Mouse (Mus musculus) CH12.LX (cell line): ENCODE results near the gene Pam. TPM values are rescaled to one million over a fixed set of nuclear protein-coding genes. Genes with fewer than 3 reads are reported as not detected.

Source experiments
- DNase-seq: peaks from one replicate; pipeline ENCODE4 v3.0.0-alpha.2; 2013; ENCODE audit errors: extremely low read depth
- H3K27ac ChIP-seq: 2 replicates; pipeline ENCODE4 v1.5.1; 2012; ENCODE audit warnings: low read depth, mild to moderate bottlenecking, control low read depth, moderate library complexity; ENCODE audit not compliant: insufficient read depth
- H3K27me3 ChIP-seq: replicated peaks from 2 replicates; pipeline ENCODE3; 2012; ENCODE audit warnings: inconsistent platforms
- H3K36me3 ChIP-seq, 2 experiments: replicated peaks in 1 of 2; 2 replicates each; pipeline versions ENCODE3 to v1.6.1; 2012; ENCODE audit warnings: inconsistent platforms in 1 of 2, low read length in 1 of 2, mild to moderate bottlenecking in 1 of 2, mixed read lengths in 1 of 2, moderate library complexity in 1 of 2; ENCODE audit not compliant: control insufficient read depth in 1 of 2, insufficient read depth in 1 of 2
- H3K4me1 ChIP-seq, 2 experiments: 2 replicates each; pipeline ENCODE4 v1.6.1; 2012; ENCODE audit warnings: inconsistent platforms in 1 of 2, moderate library complexity in 1 of 2; ENCODE audit not compliant: insufficient read depth in 2 of 2, control insufficient read depth in 1 of 2
- H3K4me2 ChIP-seq: 2 replicates; pipeline ENCODE4 v1.6.1; 2012; ENCODE audit warnings: low read depth, mild to moderate bottlenecking, control low read depth; ENCODE audit not compliant: poor library complexity, insufficient read depth, severe bottlenecking
- H3K4me3 ChIP-seq, 3 experiments: fragments of 150-350 bp in 1 of 3; sonication (generic) in 1 of 3; replicated peaks in 1 of 3; 2 replicates each; pipeline versions ENCODE3 to v1.5.1; 2011 to 2012; ENCODE audit warnings: low read depth in 2 of 3, low read length in 2 of 3, mild to moderate bottlenecking in 2 of 3, moderate library complexity in 2 of 3, control low read depth in 1 of 3, improper control_type of control experiment in 1 of 3, inconsistent platforms in 1 of 3, mixed read lengths in 1 of 3; ENCODE audit not compliant: poor library complexity in 1 of 3
- H3K79me2 ChIP-seq: replicated peaks from 2 replicates; pipeline ENCODE4 v1.6.1; 2012; ENCODE audit warnings: mild to moderate bottlenecking, moderate library complexity; ENCODE audit not compliant: control insufficient read depth, poor library complexity, insufficient read depth, severe bottlenecking; ENCODE audit errors: extremely low read depth
- H3K9ac ChIP-seq: 2 replicates; pipeline ENCODE4 v1.6.1; 2012; ENCODE audit warnings: low read depth, mild to moderate bottlenecking, control low read depth, moderate library complexity; ENCODE audit not compliant: insufficient read depth
- H3K9me3 ChIP-seq: replicated peaks from 2 replicates; pipeline ENCODE3; 2012; ENCODE audit warnings: low read length, inconsistent platforms, mixed read lengths
- BHLHE40 ChIP-seq: IDR thresholded peaks from 2 replicates; pipeline ENCODE4 v1.6.1; 2011; ENCODE audit warnings: mild to moderate bottlenecking, low read depth, low read length, improper control_type of control experiment
- CHD1 ChIP-seq: IDR thresholded peaks from 2 replicates; pipeline ENCODE4 v1.6.1; 2012; ENCODE audit warnings: low read depth, low read length, improper control_type of control experiment, inconsistent platforms
- ELF1 ChIP-seq: IDR thresholded peaks from 2 replicates; pipeline ENCODE4 v1.6.1; 2014; ENCODE audit warnings: low read depth, mild to moderate bottlenecking, inconsistent platforms, low read length, improper control_type of control experiment
- EP300 ChIP-seq: IDR thresholded peaks from 2 replicates; pipeline ENCODE4 v1.6.1; 2011; ENCODE audit warnings: low read length, improper control_type of control experiment
- IRF4 ChIP-seq: IDR thresholded peaks from 2 replicates; pipeline ENCODE4 v1.6.1; 2014; ENCODE audit warnings: low read depth, mild to moderate bottlenecking, inconsistent platforms, low read length, improper control_type of control experiment
- JUND ChIP-seq: conservative IDR thresholded peaks from 2 replicates; pipeline ENCODE4 v1.6.1; 2011; ENCODE audit warnings: low read depth, low read length, improper control_type of control experiment
- KAT2A ChIP-seq: IDR thresholded peaks from 2 replicates; pipeline ENCODE4 v1.6.1; 2012; ENCODE audit warnings: low read length, improper control_type of control experiment, inconsistent platforms; ENCODE audit not compliant: insufficient replicate concordance
- MAX ChIP-seq: IDR thresholded peaks from 2 replicates; pipeline ENCODE4 v1.6.1; 2011; ENCODE audit warnings: low read length, improper control_type of control experiment
- MAZ ChIP-seq: IDR thresholded peaks from 2 replicates; pipeline ENCODE4 v1.6.1; 2012; ENCODE audit warnings: low read depth, mild to moderate bottlenecking, inconsistent platforms, low read length, improper control_type of control experiment, moderate library complexity
- MEF2A ChIP-seq: IDR thresholded peaks from 2 replicates; pipeline ENCODE4 v1.6.1; 2014; ENCODE audit warnings: low read depth, mild to moderate bottlenecking, inconsistent platforms, low read length, improper control_type of control experiment, borderline replicate concordance
- NELFE ChIP-seq: IDR thresholded peaks from 2 replicates; pipeline ENCODE4 v1.6.1; 2011; ENCODE audit warnings: low read depth, low read length, improper control_type of control experiment
- PAX5 ChIP-seq: IDR thresholded peaks from 2 replicates; pipeline ENCODE4 v1.6.1; 2012; ENCODE audit warnings: low read length, inconsistent platforms, mixed read lengths
- POLR2AphosphoS2 ChIP-seq: IDR thresholded peaks from 2 replicates; pipeline ENCODE4 v1.6.1; 2011; ENCODE audit warnings: low read depth, low read length, improper control_type of control experiment
- RCOR1 ChIP-seq: conservative IDR thresholded peaks from 2 replicates; pipeline ENCODE4 v1.6.1; 2012; ENCODE audit warnings: low read depth, mild to moderate bottlenecking, inconsistent platforms, low read length, improper control_type of control experiment
- SIN3A ChIP-seq: IDR thresholded peaks from 2 replicates; pipeline ENCODE4 v1.6.1; 2012; ENCODE audit warnings: low read length, improper control_type of control experiment, inconsistent platforms
- SMC3 ChIP-seq: IDR thresholded peaks from 2 replicates; pipeline ENCODE4 v1.6.1; 2011; ENCODE audit warnings: low read depth, low read length, improper control_type of control experiment
- TBP ChIP-seq: conservative IDR thresholded peaks from 2 replicates; pipeline ENCODE4 v1.6.1; 2011; ENCODE audit warnings: low read depth, low read length, improper control_type of control experiment
- TCF12 ChIP-seq: IDR thresholded peaks from 2 replicates; pipeline ENCODE4 v1.6.1; 2014; ENCODE audit warnings: low read depth, mild to moderate bottlenecking, inconsistent platforms, low read length, improper control_type of control experiment
- USF1 ChIP-seq: IDR thresholded peaks from 2 replicates; pipeline ENCODE4 v1.6.1; 2014; ENCODE audit warnings: low read depth, mild to moderate bottlenecking, inconsistent platforms, low read length, improper control_type of control experiment
- ZKSCAN1 ChIP-seq: IDR thresholded peaks from 2 replicates; pipeline ENCODE4 v1.6.1; 2012; ENCODE audit warnings: low read depth, inconsistent platforms, low read length, improper control_type of control experiment, borderline replicate concordance
- ZMIZ1 ChIP-seq: IDR thresholded peaks from 2 replicates; pipeline ENCODE4 v1.6.1; 2012; ENCODE audit warnings: low read depth, mild to moderate bottlenecking, inconsistent platforms, low read length, improper control_type of control experiment
- ZNF384 ChIP-seq: IDR thresholded peaks from 2 replicates; pipeline ENCODE4 v1.6.1; 2012; ENCODE audit warnings: low read depth, low read length, improper control_type of control experiment, inconsistent platforms
- dilution Hi-C: fragments of 300-500 bp; cut with MboI; formaldehyde crosslinking; loops from 2 replicates; pipeline ENCODE4 v1.14.3; 2020; ENCODE audit warnings: low sequenced_read_pairs; ENCODE audit not compliant: extremely low pct_unique_long_range_greater_than_20kb, extremely low pct_ligation_motif_present
- in situ Hi-C: fragments of 300-500 bp; cut with MboI; formaldehyde crosslinking; loops from 3 replicates; pipeline ENCODE4 v1.14.3; 2019; ENCODE audit warnings: low sequenced_read_pairs, low pct_ligation_motif_present, low pct_unique_long_range_greater_than_20kb, mixed read lengths
- polyA plus RNA-seq: library from polyadenylated mRNA; unstranded; fragments of >175 nt; gene quantifications from 2 replicates; pipeline ENCODE4 v1.2.1, GENCODE M21; 2012; ENCODE audit warnings: low read depth; ENCODE audit not compliant: insufficient read length
- total RNA-seq, 2 experiments: library from RNA; depleted of rRNA; stranded (reverse); fragments of 300-350 nt in 1 of 2; fragments of >200 nt in 1 of 2; gene quantifications; 2 replicates each; pipeline ENCODE4 v1.2.3; 2012 to 2014

Pam gene
- total and polyA plus RNA-seq, 3 experiments, result 0.24 TPM; not detected in 2

GRCm38 (mm10) chr1:97926789-97927188 lies 168.7 kb downstream of the Pam start:
- in situ Hi-C loops, result no loop called here
- Histone ChIP-seq H3K4me2 (no peak overlapping the region), H3K9ac (no peak overlapping the region), H3K4me3 (no peak overlapping the region), H3K36me3 (no peaks in the 10 kb centered on the region), H3K27ac (no peak overlapping the region), H3K9me3 (peaks cover 43% of the 10 kb centered on the region), H3K27me3 (no peaks in the 10 kb centered on the region)
- dilution Hi-C loops, result no loop called here
- DNase-seq, result no peak
- no peak for TF ChIP-seq KAT2A
- TF ChIP-seq PAX5, result no peak
- no peak for TF ChIP-seq ZMIZ1
- no peak for TF ChIP-seq MEF2A
- TF ChIP-seq MAZ, result no peak
- TF ChIP-seq IRF4, result no peak
- TF ChIP-seq USF1, result no peak
- TF ChIP-seq RCOR1, result no peak
- TF ChIP-seq TBP, result no peak
- no peak for TF ChIP-seq BHLHE40
- TF ChIP-seq JUND, result no peak
- TF ChIP-seq ZNF384, result no peak
- TF ChIP-seq ELF1, result no peak
- TF ChIP-seq ZKSCAN1, result no peak
- TF ChIP-seq, all 38 proteins: peak for 0
- Histone ChIP-seq H3K79me2 (no peaks in the 10 kb centered on the region), H3K4me1 (no peaks in the 10 kb centered on the region)

- Histone ChIP-seq H3K4me3 (no peak overlapping the region), H3K36me3 (no peaks in the 10 kb centered on the region), H3K4me1 (no peaks in the 10 kb centered on the region), H3K79me2 (no peaks in the 10 kb centered on the region), H3K27me3 (no peaks in the 10 kb centered on the region), H3K4me2 (no peak overlapping the region), H3K9me3 (peaks cover 42% of the 10 kb centered on the region), H3K27ac (no peak overlapping the region), H3K9ac (no peak overlapping the region)
- TF ChIP-seq TBP (no peak), POLR2AphosphoS2 (no peak), MEF2A (no peak), SIN3A (no peak), USF1 (no peak), CHD1 (no peak), NELFE (no peak), SMC3 (no peak), PAX5 (no peak), TCF12 (no peak), MAZ (no peak), KAT2A (no peak), MAX (no peak), EP300 (no peak)
- dilution Hi-C loops (no loop called here), in situ Hi-C loops (no loop called here)
- no peak for DNase-seq
These were observed 169.4 kb downstream of the Pam start for GRCm38 (mm10) chr1:97926017-97926540.
